Mouse (Mus musculus) granulocyte monocyte progenitor cell, adult 5-6 weeks (primary cell): Measurements from ENCODE around the gene Nkain4. TPM values are rescaled to one million over a fixed set of nuclear protein-coding genes. Genes with fewer than 3 reads are reported as not detected.

Experiments
- ATAC-seq: replicated peaks from 2 replicates; pipeline ENCODE4 v1.8.0; 2016; ENCODE audit warnings: mild to moderate bottlenecking, moderate TSS enrichment, inconsistent platforms; ENCODE audit not compliant: poor library complexity, severe bottlenecking
- total RNA-seq, 2 experiments: library from RNA; stranded (forward) in 1 of 2; stranded (reverse) in 1 of 2; fragments of 200-712, 200-1000 nt in 1 of 2; fragments of >200 nt in 1 of 2; fragmentation: Nextera tagmentation in 1 of 2; gene quantifications; 2 replicates each; pipeline ENCODE4 v1.2.3; 2014 to 2017

Gene Nkain4
- not detected in 2 replicates for total RNA-seq (2014; fragmentation: Nextera tagmentation)
- total RNA-seq (2017): not detected in 2 replicates

DNA sequence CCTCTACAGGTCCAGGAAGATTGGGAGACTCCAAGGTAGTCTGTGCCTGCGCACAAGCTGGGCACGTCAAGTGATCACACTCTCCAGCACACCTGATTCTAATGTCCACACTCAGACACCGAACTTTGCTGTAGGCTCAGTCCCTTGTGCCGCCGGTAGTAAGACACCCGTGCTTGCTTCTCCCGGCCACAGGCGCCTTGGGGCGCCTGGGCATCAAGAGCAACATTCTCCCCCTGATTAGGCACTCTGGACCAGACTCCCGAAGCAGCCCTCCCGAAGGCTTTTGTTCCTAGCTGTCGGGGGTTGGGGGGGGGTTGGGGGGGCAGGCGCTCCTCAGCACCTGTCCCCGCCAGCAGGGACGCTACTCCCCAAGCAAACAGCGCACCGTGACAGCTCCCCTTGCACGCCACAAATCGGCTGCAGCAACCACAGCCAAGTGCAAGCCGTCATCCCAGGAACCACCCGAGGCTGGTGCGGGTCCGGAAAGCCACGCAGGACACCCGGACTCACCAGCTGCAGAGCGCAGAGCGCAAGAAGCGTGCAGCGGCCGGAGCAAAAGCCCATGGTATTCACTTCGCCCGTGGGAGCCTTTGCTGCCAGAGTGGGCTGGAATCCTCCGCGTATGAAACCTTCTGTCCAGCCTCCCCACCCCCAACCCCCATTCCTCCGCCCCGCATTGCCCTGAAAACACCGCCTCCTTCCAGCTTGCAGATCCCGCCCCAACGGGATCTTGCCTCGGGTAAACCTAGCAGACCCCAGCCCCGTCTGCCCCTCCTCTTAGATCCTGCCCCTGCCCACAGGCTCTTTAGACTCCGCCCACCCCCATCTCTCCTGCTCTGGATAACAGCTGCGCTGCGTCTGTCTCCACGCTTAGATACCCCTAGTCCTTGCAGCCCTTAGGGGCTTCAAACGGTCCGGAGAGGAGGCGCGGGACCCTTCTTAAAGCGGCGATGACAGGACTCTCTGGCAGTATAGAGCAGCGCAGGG lies at the start of gene Nkain4:
Nkain4 (minus strand) TSS at position 639 of the 987 bp plus-strand sequence.
- peak; percentile 18; the same call in 1 of the 2 replicates for ATAC-seq

GRCm38 (mm10) chr2:180996905-180997304 lies 42.4 kb upstream of the Nkain4 start:
- no peak for ATAC-seq

DNA sequence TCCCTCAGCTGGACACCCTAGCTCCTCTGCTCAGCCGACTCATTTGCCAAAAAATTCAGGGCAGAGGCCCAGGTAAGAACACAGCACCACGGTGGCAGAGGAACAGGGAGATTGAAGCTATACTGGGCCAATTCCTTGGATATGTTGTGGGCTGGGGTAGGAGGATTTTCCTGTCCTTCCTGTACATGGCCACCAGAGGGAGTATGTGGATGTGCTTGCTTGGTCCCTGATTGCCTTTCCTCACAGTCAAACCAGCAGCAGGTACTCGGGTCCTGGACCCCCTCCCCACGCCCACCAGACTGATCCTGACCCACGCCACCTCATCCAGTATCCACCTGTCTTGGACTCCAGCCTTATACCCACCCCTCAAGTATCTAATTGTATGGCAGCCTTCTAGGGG lies 41.9 kb upstream of the Nkain4 start:
- peak; percentile 73 for ATAC-seq

GRCm38 (mm10) chr2:180995457-180995856 lies 41.0 kb upstream of the Nkain4 start:
- ATAC-seq: no peak

- ATAC-seq: no peak
Observed at GRCm38 (mm10) chr2:180994360-180994759, 39.9 kb upstream of the Nkain4 start.

DNA sequence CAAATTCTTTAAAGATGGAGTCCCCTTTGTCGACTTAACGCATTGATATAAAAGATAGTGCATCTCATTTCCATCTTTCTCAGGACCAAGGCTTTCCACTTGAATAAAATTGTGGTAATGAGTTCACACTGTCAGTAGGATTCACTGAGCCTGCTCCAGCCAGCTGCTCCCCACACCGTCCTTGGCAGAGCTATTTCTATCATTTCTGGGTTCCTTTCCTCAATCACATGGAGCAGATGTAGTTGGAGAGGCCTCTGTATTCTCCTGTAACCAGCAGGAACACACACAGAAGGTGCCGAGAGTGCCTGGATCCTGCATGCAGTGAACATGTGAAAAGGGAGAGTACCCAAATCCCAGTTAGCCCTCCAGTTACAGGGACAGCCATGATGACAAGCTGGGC lies 35.8 kb upstream of the Nkain4 start:
- no peak for ATAC-seq

DNA sequence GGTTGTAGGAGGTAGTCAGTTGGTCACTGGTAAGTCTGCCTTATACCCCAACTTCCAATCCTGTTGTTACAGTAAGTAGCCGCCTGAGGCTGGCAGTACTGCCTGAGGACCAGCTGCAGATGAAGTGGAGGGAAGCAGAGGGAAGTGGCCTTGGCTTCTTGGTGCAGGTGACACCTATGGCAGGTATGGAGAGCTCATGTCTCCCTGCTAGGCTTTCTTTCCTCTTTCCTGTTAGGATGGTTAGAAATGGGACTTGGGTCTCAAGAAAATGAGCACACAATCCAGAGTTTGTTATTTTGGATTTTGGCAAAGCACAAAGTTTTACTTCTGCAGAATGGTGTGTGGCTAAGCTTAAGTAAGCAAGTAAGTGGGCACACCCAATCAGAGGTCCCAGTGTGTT lies 34.4 kb upstream of the Nkain4 start:
- ATAC-seq: no peak

- no peak for ATAC-seq
Observed at GRCm38 (mm10) chr2:180988347-180988913, 33.9 kb upstream of the Nkain4 start.

GRCm38 (mm10) chr2:180987432-180988030 lies 33.0 kb upstream of the Nkain4 start:
- no peak for ATAC-seq

DNA sequence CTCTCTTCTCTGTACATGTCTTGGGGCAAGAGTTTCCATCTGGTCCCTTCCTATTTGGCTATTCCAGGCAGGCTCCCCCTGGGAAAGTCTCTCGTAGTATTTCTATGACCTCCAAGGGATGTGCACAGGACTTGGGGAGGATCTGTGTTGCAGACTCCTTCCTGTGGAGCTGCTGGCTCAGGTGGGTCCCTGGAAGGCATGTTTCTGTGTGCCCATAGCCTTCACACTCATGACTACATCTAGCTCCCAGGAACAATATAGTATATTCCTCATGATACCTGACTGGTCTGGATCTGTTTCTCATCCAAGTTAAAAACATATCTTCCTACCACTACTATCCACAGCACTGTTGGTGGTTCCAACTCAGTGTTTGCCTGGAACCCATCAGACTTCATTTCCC lies 32.5 kb upstream of the Nkain4 start:
- no peak for ATAC-seq

- ATAC-seq: no peak
Observed at GRCm38 (mm10) chr2:180986449-180986848, 31.9 kb upstream of the Nkain4 start, which contains the start of gene Col20a1. Col20a1 (plus strand) TSS chr2:180986535.

GRCm38 (mm10) chr2:180985635-180986034 lies 31.1 kb upstream of the Nkain4 start:
- no peak for ATAC-seq

DNA sequence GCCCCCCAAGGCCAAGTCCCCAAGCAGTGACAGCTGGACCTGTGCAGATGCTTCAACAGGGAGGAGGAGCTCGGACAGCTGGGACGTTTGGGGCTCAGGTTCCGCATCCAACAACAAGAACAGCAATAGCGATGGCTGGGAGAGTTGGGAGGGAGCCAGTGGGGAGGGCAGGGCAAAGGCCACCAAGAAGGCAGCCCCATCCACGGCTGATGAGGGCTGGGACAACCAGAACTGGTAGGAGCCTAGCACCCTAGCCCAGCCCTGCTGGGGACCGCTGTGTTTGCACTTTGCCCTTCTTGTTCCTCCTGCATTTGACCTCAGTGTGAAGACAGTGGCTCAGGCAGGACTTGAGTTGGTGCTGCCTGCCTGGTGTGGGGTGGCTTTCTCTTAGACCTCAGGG lies 26.6 kb upstream of the Nkain4 start:
- no peak for ATAC-seq

DNA sequence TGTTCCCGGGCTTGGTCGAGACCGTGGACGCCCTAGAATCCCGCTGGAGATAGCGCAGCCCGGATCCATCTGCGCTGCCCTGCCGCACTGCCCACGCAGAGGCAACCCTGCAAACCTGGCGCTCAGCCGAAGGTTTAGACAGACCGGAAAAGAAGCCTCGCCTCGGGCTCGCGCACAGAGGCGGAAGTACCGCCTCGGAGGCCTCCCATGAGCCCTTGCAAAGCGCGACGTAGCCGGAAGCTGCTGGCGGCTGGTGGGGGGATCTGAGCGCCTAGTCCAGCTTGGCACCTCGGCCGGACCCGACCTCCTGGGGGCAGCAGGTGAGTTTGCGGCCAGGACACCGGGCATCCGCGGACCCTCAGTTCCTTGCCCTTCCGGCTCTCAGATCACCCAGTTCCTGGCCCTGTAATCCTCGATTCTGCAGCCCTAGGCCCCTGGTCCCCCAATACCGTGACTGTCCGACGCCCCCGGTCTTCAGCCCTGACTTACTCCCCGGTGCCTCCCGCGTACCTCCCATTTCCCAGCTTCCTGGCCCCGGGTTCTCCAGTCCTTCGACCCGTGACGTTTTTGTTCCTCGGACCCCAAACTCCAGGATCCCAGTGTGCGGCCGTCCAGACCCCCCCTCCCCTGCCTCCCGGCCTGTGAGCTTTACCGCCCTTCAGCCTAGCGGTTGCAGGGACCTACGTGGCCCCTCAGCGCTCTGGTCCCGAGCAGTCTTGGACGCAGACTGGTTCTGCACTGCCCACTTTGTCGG lies 12.7 kb upstream of the Nkain4 start, which contains the start of gene Arfgap1:
Arfgap1 (plus strand) TSS at position 216 of the 754 bp plus-strand sequence.
- ATAC-seq: peak; percentile 86

GRCm38 (mm10) chr2:180966092-180966882 lies 11.8 kb upstream of the Nkain4 start:
- ATAC-seq: peak; percentile 36

- ATAC-seq: peak; percentile 45
Observed at GRCm38 (mm10) chr2:180963956-180964355, 9.5 kb upstream of the Nkain4 start.

- ATAC-seq: no peak
Observed at GRCm38 (mm10) chr2:180962616-180963308, 8.3 kb upstream of the Nkain4 start.

- ATAC-seq: no peak
Observed at GRCm38 (mm10) chr2:180960187-180960586, 5.7 kb upstream of the Nkain4 start.

- ATAC-seq: no peak
Observed at GRCm38 (mm10) chr2:180959605-180960004, 5.1 kb upstream of the Nkain4 start.
